Mouse (Mus musculus): ENCODE results near the gene Gm21103.
"Not testable (repeated sequence)": the region's sequence is repeated elsewhere in the genome, so short reads cannot be mapped to it uniquely, and the experiment has no call there.

Gene Gm21103

GRCm38 (mm10) chr14:6304743-6305142 lies at the start of gene Gm21103:
Gm21103 (minus strand) TSS chr14:6304843.
- POLR2A ChIA-PET = not testable (repeated sequence)

GRCm38 (mm10) chr14:6343578-6343977 lies 38.9 kb upstream of the Gm21103 start, which contains the start of gene Gm3618:
Gm3618 (minus strand) TSS chr14:6343678.
- CTCF ChIA-PET, POLR2A ChIA-PET: not testable (repeated sequence)

More at GRCm38 (mm10) chr14:6304743-6305142, at the start of gene Gm21103:
- CTCF ChIA-PET = not testable (repeated sequence)

GRCm38 (mm10) chr14:6286931-6287715 lies 17.5 kb downstream of the Gm21103 start, which contains the start of gene Gm3411:
Gm3411 (minus strand) TSS chr14:6287250.
- CTCF ChIA-PET, POLR2A ChIA-PET: not testable (repeated sequence)

Data from embryonic stem cell, embryonic (primary cell).